In genomic region chr2:117618063-117618462, GRCm38 (mm10) we compare ENCODE assay signal across 19 mouse cellular contexts.
DNase-seq lines count a peak whose midpoint lies in the region; ATAC-seq and TF ChIP-seq lines count a peak whose summit lies in the region.
"Had no signal": no experiment of that assay in that cellular context is flagged by ENCODE, and none has a peak within 500 bp of the region (broad histone marks: within the 10 kb centered on the region; RNA-seq: fewer than 3 reads in every experiment).

No protein-coding gene starts in this region.

- WGBS in hindbrain, embryonic 16.5 days = 81% methylated on average over 3 of the region's 3 CpGs

- TF ChIP-seq RAD21 in CH12.LX (IDR thresholded peaks at IDR 0.05; ENCODE audit: low read depth, low read length) = no peak

- no peaks in the 10 kb centered on the region for H3K9me3 ChIP-seq in CH12.LX (replicated peaks; ENCODE audit: low read length)
- no peaks in the 10 kb centered on the region for H3K9me3 ChIP-seq in hindbrain, embryonic 16.5 days (ENCODE audit: control insufficient read depth, low read length)
- H3K9me3 ChIP-seq: embryonic facial prominence, embryonic 10.5 days; embryonic facial prominence, embryonic 12.5 days; forebrain, embryonic 13.5 days; forebrain, embryonic 15.5 days had no signal

- H3K4me1 ChIP-seq in CH12.LX (ENCODE audit: control insufficient read depth in 1 of 2, insufficient read depth in 2 of 2) = peaks cover 0 to 16% of the 10 kb centered on the region in 2 experiments; a peak in 3 of 4 replicates
- H3K4me1 ChIP-seq in hindbrain, embryonic 16.5 days (ENCODE audit: control insufficient read depth, insufficient read depth, low read depth, low read length) = peaks cover 4% of the 10 kb centered on the region; the same call in 1 of the 2 replicates
- H3K4me1 ChIP-seq: forebrain, embryonic 13.5 days; forebrain, embryonic 15.5 days had no signal

- TF ChIP-seq POLR2A in CH12.LX (IDR thresholded peaks at IDR 0.05; ENCODE audit: low read depth, low read length) = no peak

- no peak overlapping the region for H3K9ac ChIP-seq in CH12.LX (ENCODE audit: insufficient read depth, low read depth)
- H3K9ac ChIP-seq in hindbrain, embryonic 16.5 days (ENCODE audit: low read depth, low read length) = no peak overlapping the region
- H3K9ac ChIP-seq: embryonic facial prominence, embryonic 12.5 days; forebrain, embryonic 13.5 days; forebrain, embryonic 15.5 days; forebrain, postnatal 0 days had no signal

- ATAC-seq in hindbrain, embryonic 16.5 days = no peak
- ATAC-seq: CD4-positive, CD25-positive, alpha-beta regulatory T cell, adult 4 months; forebrain, embryonic 13.5 days; forebrain, embryonic 15.5 days; forebrain, postnatal 0 days had no signal

- no peaks in the 10 kb centered on the region for H3K27me3 ChIP-seq in CH12.LX (replicated peaks)
- no peaks in the 10 kb centered on the region for H3K27me3 ChIP-seq in hindbrain, embryonic 16.5 days (replicated peaks; ENCODE audit: control insufficient read depth, insufficient read depth, low read length)
- H3K27me3 ChIP-seq: embryonic facial prominence, embryonic 12.5 days; forebrain, embryonic 13.5 days; forebrain, embryonic 15.5 days had no signal

- DNase-seq in adrenal gland, adult 2 months = peak; percentile 2
- DNase-seq in adrenal gland, postnatal 10 days = no peak
- peak; percentile 40 for DNase-seq in CH12.LX (ENCODE audit: extremely low read depth)
- no peak for DNase-seq in frontal cortex, postnatal 10 days (ENCODE audit: low spot score in 2 of 2)
- DNase-seq: adrenal gland, adult 8-10 months; adrenal gland, postnatal 25 days; B cell, adult 2 months; cerebellum, adult 11 months; cerebellum, adult 18-20 months; cerebellum, adult 8-10 months; cerebellum, adult 9-11 months; cerebellum, postnatal 25 days; forebrain, postnatal 0 days had no signal

- no peak overlapping the region for H3K4me3 ChIP-seq in CH12.LX (replicated peaks in 1 of 3; ENCODE audit: low read depth in 2 of 3, low read length in 2 of 3, poor library complexity in 1 of 3)
- H3K4me3 ChIP-seq in hindbrain, embryonic 16.5 days (ENCODE audit: low read length) = no peak overlapping the region
- H3K4me3 ChIP-seq: embryonic facial prominence, embryonic 10.5 days; embryonic facial prominence, embryonic 12.5 days; forebrain, embryonic 13.5 days; forebrain, embryonic 15.5 days had no signal

- H3K36me3 ChIP-seq in CH12.LX (replicated peaks in 1 of 2; ENCODE audit: control insufficient read depth in 1 of 2, insufficient read depth in 1 of 2, low read length in 1 of 2) = no peaks in the 10 kb centered on the region
- no peaks in the 10 kb centered on the region for H3K36me3 ChIP-seq in hindbrain, embryonic 16.5 days (ENCODE audit: control insufficient read depth, insufficient read depth, low read length)
- H3K36me3 ChIP-seq: embryonic facial prominence, embryonic 10.5 days; embryonic facial prominence, embryonic 12.5 days; forebrain, embryonic 15.5 days had no signal

- no peaks in the 10 kb centered on the region for H3K79me2 ChIP-seq in CH12.LX (replicated peaks; ENCODE audit: control insufficient read depth, extremely low read depth, insufficient read depth, poor library complexity, severe bottlenecking)

- dilution Hi-C loops in CH12.LX (cut with MboI; ENCODE audit: extremely low pct_ligation_motif_present, extremely low pct_unique_long_range_greater_than_20kb, low sequenced_read_pairs) = no loop called here

- H3K4me2 ChIP-seq in CH12.LX (ENCODE audit: insufficient read depth, low read depth, poor library complexity, severe bottlenecking) = no peak overlapping the region; the same call in 1 of the 2 replicates
- H3K4me2 ChIP-seq in hindbrain, embryonic 16.5 days (ENCODE audit: low read length) = no peak overlapping the region
- H3K4me2 ChIP-seq: embryonic facial prominence, embryonic 12.5 days; forebrain, embryonic 13.5 days; forebrain, embryonic 15.5 days had no signal

- in situ Hi-C loops in CH12.LX (cut with MboI; ENCODE audit: low pct_ligation_motif_present, low pct_unique_long_range_greater_than_20kb, low sequenced_read_pairs) = no loop called here

- no peak overlapping the region for H3K27ac ChIP-seq in CH12.LX (ENCODE audit: insufficient read depth, low read depth)
- no peak overlapping the region for H3K27ac ChIP-seq in hindbrain, embryonic 16.5 days (ENCODE audit: low read depth, low read length)
- H3K27ac ChIP-seq: embryonic facial prominence, embryonic 10.5 days; embryonic facial prominence, embryonic 12.5 days; forebrain, embryonic 13.5 days; forebrain, embryonic 15.5 days had no signal

- TF ChIP-seq CTCF in CH12.LX (conservative IDR thresholded peaks at IDR 0.05 in 1 of 2, IDR thresholded peaks at IDR 0.05 in 1 of 2; ENCODE audit: low read depth in 2 of 2, low read length in 2 of 2) = no peak

- TF ChIP-seq EP300 in CH12.LX (IDR thresholded peaks at IDR 0.05; ENCODE audit: low read length) = no peak

TF ChIP-seq in CH12.LX, 34 proteins besides CTCF, POLR2A, EP300 and RAD21:
- TF ChIP-seq MEF2A (IDR thresholded peaks at IDR 0.05; ENCODE audit: borderline replicate concordance, low read depth, low read length) (no peak), E2F4 (IDR thresholded peaks at IDR 0.05; ENCODE audit: insufficient replicate concordance, low read depth, low read length) (no peak), MXI1 (IDR thresholded peaks at IDR 0.05; ENCODE audit: low read depth, low read length) (no peak), ZC3H11A (IDR thresholded peaks at IDR 0.05; ENCODE audit: low read depth, low read length) (no peak), ZMIZ1 (IDR thresholded peaks at IDR 0.05; ENCODE audit: low read depth, low read length) (no peak), NELFE (IDR thresholded peaks at IDR 0.05; ENCODE audit: low read depth, low read length) (no peak), GABPA (IDR thresholded peaks at IDR 0.05; ENCODE audit: insufficient replicate concordance, low read depth, low read length) (no peak), SMC3 (IDR thresholded peaks at IDR 0.05; ENCODE audit: low read depth, low read length) (no peak)

Comparison
In these comparisons a context has a peak if more than half of its experiments do, and no peak if none do; other contexts are left out.
1. DNase-seq: peak in adrenal gland, adult 2 months (single experiment) and CH12.LX (single experiment); none in adrenal gland, postnatal 10 days (single experiment) and frontal cortex, postnatal 10 days (0 of 2).